Mouse (Mus musculus): ENCODE measurements around the gene 2700097O09Rik.
A peak's percentile ranks its signal among the peaks of the same experiment; 100 is the strongest.
"Not testable (repeated sequence)": the region's sequence is repeated elsewhere in the genome, so short reads cannot be mapped to it uniquely, and the experiment has no call there.

Gene 2700097O09Rik

DNA sequence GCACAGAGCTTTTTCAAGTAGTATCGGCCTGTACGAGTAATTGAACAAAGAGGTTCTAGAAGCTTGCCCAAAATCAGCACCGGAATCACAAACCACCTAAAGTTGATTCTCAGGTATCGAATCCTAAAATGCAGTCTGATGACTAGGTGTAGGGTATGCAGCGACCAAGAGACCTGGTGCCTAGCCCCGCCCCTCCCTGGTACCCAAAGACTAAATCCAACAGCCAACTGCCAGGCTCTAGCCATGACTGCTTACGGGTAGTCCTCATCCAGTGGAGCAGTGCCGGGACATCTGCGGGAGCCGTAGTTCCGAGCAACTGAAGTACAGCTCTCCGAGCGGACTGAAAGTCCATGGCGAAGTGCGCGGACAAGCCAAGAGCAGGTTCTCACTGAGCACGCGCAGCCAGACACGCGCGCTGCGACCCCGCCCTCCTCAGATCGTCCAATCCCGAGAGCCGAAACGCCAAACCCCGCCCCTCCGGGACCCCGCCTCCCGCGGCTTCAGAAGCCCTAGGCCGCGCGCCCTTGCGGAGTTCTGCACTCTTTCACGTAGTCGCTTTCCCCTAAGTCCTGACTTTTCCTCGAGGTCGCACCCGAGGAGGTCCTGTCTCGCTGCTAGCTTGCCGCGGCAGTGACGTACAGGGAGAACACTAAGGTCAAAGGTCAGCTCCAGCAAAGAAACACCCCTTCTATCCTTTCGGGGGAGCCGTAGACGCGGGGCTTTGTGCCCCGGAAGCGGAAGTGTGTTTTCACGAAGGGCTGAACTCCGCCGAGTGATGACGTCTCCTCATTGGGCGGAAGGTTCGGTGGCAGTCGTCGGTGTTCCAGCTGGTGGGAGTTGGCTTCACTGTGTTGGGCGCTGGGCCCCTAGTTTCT is at the start of gene 2700097O09Rik, which contains the start of gene Srp54a:
TSS of gene 2700097O09Rik (minus strand) at position 385 of the 875 bp plus-strand sequence.
TSS of gene Srp54a (plus strand) at position 537 of the 875 bp plus-strand sequence.
- peak; percentile 96 for DNase-seq

DNA sequence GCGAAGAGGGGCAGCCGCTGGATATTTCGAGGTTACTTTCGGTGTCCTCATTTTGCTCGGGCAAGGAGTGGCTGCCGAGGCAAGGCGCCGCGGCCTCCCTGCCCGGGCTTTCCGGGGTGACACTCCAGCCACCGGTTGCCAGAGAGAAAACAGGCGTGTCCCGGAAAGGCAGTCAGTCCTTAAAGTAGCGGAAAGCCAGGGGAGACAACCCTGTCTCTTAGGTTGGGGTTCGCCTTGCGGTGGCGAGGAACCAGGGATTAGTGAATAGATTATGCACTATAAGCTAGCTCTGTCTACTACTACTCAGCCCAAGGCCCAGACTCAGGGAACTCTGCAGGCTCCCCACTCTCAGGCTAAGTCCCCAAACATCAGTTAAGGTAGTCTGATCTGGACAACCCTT is 44.8 kb upstream of the 2700097O09Rik start:
- not testable (repeated sequence) for DNase-seq

DNA sequence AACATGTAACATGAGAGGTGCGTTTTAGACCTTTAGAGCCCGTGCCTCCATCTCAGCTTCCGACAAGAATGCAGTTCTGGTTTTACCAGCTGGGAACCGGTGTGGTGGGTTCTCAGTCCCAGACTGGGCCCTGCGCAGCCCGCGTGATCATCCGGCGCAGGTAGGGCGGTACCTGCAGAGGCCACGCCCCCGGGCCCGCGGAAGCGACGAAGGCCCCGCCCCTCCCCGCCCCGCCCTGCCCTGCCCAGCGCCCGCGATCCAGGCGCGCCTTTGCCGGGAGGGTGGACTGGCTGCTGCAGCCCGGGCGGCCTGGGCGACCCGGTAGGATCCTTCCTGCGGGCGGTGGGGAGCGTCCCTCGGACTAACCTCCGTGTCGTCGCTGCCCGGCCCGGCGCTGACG is 44.3 kb upstream of the 2700097O09Rik start, which contains the start of gene Fam177a:
TSS of gene Fam177a (plus strand) at position 228 of the 400 bp plus-strand sequence.
- DNase-seq = not testable (repeated sequence)

DNA sequence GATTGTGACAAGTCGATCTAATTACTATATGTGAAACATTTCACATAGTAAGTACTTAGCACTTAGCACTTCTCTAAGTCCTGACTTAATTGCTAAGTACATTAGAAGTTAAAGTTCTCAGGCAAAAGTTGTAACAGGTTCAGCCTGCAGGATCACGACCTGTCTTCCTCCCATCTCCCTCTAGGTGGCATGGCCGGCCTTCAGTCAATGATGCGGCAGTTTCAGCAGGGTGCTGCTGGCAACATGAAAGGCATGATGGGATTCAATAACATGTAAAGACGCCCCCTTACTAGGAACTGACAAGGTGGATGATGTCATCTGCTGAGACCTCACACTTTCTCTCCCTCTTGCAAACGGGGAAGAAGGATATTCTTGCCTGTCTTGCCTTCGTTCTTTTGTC is 32.7 kb upstream of the 2700097O09Rik start:
- DNase-seq = not testable (repeated sequence)

DNA sequence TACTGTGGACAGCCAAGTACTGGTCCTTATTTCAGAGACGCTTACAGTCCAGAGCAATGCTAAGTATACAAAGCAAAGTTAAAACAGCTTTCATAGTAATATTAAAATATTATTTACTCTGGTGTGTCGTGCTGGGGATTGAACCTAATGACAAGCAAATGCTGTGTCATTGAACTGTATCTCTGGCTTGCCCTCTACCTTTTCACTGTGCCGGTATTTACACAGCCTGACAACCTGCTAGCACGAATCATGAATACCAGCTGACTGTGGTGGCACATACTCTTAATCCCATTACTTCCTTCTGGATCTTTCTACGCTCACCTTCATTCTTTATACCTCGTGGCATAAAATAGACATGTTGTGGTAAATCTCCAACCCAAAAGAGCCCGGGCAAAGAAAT is 12.2 kb upstream of the 2700097O09Rik start:
- not testable (repeated sequence) for DNase-seq

DNA sequence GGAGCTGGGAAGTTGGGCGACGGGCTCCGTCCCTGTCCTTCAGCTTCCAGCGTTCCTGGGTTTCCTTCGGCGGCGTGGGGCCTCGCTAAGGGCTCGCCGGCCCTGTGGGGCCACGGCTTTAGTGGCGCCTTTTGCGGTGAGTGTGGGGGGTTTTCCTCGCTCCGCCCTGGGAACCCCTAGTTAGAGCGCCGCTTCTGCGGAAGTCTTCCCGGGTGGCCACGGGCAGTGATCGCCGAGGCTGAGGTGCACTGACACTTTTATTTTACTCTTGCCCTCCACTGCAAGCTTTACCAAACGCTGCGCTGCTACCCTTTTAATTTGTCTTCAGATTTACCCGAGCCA is 662 bp upstream of the 2700097O09Rik start:
- not testable (repeated sequence) for DNase-seq

DNA sequence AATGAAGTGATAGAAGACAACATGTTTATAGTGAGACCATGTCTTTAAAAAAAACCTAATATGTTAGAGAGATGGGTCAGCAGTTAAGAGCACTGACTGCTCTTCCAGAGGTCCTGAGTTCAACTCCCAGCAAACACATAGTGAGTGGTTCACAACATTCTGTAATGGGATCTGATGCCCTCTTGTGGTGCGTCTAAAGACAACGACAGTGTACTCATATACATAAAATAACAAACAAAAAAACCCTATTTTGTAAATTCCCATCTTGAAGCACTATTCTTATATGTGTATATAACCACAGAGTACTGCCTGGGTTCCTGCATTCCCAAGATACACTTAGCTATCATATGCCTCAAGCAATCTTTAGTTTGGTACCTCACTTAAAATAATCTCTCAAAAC is 1.2 kb downstream of the 2700097O09Rik start:
- not testable (repeated sequence) for DNase-seq

DNA sequence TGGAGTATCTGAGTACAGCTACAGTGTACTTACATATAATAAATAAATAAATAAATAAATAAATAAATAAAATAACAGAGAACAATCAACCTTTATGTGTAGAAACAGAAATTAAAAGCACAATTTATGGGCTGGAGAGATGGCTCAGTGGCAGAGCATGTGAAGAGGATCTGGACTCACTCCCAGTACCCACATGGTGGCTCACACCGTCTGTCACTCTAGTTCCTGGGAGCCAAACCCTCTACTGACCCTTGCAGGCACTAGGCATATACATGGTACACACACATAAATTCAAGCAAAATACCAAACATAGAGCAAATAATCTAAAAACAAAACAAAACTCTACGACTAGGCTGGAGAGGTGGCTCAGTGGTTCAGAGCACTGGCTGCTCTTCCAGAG is 4.6 kb downstream of the 2700097O09Rik start:
- no peak for DNase-seq

DNA sequence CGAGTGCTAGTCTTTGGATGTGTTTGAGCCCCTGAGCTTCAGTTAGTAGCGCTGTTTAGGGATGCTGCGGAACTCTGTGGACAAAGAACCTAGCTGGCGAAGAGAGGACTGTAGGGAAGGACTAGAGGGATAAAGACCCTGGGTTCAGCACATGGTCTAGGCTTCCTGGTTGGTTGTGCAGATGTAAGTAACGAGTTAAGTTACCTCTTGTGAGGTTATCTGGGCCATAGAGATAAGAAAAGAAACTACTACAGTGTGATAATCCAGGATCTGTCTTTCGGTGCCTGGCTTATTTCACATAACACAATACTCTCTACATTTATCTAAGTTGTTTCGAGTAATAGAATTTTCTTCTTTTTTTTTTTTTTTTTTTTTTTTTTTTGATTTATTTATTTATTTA is 6.2 kb downstream of the 2700097O09Rik start:
- DNase-seq = no peak

DNA sequence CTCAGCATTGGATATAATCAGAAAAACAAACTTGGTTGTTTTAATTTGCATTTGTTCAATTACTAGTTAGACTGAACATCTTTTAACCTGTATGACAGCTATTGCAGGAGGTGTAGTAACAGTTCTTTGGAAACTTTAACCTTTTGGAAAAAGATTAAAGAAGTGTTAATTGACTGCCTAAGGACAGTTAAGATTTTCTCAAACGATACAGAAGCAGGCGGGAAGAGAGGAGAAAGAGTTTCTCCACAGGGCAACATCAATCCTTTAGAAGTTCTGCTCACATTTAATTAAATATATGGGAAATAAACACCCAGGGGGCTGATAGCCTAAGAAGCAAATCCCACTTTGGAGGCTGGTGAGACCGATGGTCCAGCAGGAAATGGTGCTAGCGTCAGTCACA is 7.4 kb downstream of the 2700097O09Rik start:
- no peak for DNase-seq

DNA sequence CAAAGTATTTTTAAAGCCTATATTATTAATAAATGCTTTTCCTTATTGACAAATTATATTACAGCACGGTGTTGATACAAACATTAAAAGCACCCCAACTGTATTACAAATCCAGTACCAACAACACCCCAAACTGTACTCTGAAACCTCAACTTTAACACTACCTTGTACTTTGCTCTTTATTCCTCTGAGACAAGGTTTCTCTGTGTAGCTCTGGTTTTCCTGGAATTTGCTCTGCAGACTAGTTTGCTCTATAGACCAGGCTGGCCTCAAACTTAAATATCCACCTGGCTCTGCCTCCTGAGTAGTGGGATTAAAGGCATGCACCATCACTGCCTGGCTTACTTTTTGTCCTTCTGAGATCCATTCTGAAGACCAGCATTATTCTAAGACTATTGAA is 17.8 kb downstream of the 2700097O09Rik start:
- DNase-seq = peak; percentile 9

DNA sequence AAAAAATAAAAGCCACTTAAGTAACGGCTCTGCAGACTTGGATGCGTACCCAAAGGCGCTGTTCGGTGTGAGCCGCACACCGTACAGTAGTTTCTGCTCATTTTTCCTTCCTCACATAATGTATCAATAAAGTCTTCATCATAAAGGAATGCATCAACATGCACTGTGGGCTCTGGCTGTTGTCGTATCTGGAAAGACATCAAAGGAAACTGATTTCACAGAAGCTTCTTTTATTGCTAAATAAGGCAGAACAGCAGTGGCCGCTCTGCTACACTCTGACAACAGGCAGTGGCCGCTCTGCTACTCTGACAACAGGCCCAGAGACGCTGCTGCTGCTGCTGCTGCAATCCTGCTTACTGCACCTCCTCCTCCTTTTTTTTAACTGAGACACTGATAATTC is 18.9 kb downstream of the 2700097O09Rik start:
- no peak for DNase-seq

DNA sequence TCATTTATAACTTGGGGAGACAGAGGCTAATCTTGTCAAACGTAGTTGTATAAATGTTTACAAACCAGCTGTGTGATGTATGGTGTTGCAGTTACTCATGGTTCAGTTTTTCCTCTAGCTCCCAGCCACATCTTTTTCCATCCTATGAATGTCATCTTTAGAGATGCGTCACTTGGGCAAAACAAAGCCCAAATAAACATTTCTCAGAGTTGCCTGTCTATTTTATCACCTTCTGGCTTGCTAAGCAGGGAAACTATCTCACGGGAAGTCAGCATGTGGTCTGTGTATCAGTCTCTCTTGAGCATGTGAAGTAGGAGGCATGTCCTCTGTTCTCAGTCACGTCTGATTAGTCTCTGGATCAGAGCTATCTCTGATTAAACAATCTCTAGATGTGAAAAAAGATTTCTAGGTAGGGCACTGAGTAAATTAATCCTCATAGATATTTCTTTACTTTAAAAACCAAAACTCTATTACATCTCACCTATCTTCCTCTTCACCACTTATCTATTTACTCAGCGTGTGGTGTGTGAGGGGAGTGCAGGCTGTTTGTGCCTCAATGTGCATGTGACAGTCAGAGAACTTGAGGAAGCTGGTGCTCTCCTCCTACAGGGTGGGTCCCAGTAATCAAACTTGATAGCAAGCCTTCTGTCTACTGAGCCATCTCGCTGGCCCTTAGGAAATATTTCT is 19.6 kb downstream of the 2700097O09Rik start:
- DNase-seq = no peak

DNA sequence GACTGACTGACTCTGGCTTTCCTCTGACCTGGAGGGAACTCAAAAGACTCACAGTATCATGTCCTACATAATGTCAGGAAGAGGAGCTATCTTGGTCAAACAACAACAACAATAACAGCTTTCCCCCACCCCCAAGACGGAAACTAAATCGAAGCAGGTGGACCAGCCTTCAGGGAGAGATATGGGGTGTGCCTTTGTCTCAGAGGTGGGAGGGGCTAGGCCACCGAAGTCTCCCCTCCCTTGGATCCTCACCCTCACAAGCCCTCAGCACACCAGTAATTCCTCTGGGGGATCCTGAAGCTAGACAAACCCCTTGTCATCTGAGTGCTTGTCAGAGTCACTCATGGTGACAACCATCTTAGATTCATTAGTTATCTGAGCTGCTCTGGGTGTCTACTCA is 20.1 kb downstream of the 2700097O09Rik start:
- DNase-seq = no peak

DNA sequence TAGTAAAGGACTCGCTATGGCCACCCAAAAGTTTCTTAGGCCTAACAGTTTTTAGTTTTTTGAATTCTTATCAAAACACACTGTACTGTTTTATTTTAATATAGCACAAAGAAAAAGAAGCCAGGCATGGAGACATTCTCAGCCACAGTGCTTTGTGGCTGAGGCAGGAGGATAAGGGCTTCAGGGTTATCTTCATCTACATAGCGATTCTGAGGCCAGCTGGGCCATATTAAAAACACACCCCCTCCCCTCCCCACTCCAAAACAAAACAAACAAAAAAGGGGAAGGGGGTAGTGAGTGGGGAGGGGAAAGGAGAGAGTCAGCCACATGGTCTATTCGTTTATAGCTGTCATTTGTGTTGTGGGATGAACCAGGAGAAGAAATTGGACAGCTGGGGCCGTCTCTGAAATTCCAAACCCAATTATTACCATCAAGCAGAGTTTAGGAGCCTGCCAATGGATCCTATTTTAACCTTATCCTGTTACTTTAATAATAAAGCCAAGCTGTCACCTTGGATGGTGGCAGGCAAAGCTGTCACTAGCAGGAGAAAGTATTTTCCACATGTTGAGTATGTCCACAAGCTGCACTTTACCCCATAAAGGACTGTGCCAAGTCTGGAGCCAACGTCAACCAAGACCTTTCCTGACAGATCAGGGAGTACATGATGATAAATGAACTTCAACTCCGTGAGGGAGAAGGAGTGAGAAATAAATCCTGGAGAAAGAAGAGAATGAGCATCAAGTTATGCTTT is 20.9 kb downstream of the 2700097O09Rik start:
- DNase-seq = peak; percentile 21

DNA sequence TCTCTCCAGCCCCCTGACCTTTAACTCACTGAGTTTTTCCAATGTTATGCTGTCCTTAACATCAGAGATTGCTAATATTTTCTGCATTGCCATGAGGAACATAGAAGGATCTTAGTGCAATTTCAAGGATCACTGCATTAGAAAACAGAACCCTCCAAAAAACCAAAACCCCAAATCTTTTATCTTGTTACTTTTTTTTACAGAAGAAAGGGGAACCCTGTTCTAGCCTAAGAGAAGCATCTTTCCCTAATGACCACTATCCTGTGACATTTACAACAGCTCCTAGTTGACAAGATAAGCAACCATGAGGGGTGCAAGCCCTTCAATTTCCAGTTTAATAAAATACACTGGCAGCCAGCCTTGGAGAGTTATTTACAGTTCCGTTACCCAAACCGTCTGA is 23.2 kb downstream of the 2700097O09Rik start:
- no peak for DNase-seq

DNA sequence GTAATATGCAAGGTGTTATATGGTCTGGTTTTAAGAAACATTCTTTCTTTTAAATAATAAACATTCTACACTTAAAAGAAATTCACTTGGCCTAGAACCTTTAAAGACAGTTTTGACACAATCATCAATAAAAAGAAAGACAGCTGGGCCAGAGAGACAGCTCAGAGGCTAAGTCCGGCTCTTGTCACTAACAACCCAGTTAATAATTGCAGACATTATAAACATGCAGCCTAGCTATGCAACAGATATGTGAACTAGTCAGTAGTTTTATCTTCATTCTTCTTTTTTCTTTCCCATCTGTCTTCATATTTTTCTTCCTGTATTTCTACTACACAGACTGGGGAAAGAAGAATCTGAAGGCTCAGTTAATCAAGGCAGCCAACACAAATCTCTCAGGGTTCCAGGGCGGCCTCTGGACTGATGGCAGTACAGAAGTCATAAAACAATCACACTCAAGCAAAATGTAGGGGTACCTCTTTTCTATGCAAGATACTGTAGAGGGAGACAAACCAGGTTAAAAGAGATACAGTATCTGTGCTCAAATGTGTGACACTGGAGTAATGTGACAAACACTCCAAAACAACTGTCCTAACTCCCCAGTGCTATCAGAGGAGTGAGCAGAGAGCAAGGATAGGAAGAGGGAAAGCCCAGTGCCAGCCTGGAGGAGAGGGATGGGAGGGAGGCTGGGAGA is 25.2 kb downstream of the 2700097O09Rik start:
- no peak for DNase-seq

DNA sequence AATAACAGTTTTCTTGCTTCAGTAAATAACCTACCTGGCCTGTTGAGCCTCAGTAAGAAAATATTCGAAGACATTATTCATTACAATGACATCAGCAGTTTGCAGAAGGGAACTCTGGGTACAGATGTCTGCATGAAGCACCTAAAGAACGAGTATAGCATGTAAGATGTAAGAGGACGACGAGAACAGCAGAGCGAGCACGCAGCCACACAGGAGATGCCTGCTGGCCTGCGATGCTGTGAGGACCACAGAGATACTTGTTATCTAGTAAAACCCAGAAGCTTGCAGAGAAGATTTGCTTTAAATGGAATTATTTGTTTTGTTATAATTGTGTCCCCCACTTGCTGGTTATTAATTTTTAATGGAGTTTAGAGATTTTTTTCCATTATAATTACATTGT is 26.6 kb downstream of the 2700097O09Rik start:
- no peak for DNase-seq

DNA sequence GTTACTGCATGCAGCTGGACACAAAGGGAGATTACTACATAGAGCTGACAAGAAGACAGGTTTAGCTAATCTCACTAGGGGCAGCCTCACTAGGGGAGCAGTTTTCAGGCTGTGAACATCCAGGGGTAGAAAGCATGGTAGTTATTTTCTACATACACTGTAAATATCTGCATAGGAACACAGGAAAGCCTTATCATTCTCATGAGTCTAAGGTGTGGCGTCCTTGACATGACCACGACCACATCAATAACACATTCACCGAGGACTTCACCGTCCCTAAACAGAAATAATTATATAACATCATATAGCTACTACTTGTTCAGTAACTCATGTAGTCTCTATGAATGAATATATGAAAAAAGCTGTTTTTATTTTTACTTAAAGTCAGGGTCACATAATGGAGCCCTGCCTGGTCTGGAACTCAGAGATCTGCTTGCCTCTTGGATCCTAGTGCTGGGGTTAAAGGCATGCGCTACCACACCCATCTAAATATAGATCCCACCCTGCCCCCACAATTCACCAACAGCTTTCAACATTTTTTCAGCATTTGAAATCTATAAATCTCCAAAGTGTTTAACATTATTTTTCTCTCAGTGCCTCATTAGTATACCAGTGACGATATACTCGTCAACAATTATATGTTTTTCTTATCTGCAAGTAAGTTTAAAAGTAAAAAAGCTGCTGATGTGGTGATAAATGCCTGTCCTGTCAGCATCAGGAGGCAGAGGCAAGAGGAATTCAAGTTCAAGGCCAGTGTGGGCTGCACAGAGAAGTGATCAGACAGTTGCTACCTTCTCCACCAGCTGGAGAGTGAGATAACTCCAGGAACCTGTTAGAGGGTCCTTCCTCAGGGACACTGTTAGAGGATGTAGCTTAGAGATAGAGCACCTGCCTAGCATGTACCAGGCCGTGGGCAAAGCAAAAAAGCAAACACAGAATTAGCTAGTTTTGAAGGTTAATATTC is 28.4 kb downstream of the 2700097O09Rik start:
- DNase-seq = no peak

DNA sequence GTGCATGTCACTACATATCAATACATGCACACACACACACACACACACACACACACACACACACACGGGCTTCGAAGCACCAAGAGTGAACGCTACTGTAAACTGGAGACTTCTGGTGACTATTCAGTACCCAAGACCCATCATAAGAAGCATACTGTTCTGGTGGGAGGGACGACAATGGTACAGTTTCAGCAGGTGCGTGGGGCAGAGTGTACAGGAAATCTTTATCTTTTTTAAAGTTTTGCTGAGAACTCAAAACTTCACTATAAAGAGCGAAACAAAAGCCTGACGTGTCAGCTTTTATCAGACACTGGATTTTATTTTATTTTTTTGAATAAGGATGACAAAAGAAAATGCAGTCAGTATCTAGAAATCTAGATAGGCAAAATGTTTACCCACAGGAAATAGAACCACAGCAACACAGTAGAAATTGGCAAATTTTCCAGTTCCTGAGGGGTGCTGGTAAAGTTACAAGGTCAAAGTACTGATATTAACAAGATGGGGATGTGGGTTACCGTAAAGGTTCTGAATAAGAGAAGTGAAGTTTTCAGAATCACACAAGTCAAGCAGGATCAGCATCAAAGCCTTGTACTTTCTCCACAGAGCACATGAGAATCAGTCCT is 30.1 kb downstream of the 2700097O09Rik start:
- DNase-seq = no peak

DNA sequence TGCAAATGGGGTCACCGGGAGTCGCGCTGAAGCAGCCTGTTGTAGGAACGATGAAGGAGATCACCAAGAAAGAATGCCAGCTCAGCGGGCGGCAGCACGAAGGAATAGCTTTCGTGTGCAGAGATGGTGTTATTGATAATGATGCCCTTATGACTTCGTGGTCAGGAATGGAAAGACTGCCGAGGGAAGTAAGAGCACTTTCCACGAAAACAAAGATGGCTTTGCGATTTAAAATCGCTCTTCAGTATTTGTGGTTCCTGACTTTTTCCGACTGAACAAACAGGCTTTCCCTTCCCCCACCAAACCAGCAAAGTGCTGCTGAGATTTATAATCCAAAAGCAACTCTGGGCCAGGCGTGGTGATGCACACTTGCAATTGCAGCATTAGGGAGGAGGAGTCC is 38.9 kb downstream of the 2700097O09Rik start:
- DNase-seq = no peak
